Mouse (Mus musculus): Measurements from ENCODE around the gene Iqcf6. TPM values are rescaled to one million over a fixed set of nuclear protein-coding genes. Genes with fewer than 3 reads are reported as not detected.
A peak's percentile ranks its signal among the peaks of the same experiment; 100 is the strongest.
"Not testable (repeated sequence)": the region's sequence is repeated elsewhere in the genome, so short reads cannot be mapped to it uniquely, and the experiment has no call there.

Gene Iqcf6
- total and polyA plus RNA-seq, 2 experiments from 2014 or later: not detected

GRCm38 (mm10) chr9:106617496-106617895 is 8.9 kb upstream of the Iqcf6 start:
- Histone ChIP-seq H3K9me3 (ENCODE audit: low read length) (no peaks in the 10 kb centered on the region), H3K9ac (replicated peaks; ENCODE audit: low read length, poor library complexity, severe bottlenecking) (no peak overlapping the region), H3K4me1 (ENCODE audit: insufficient read depth, low read length) (no peaks in the 10 kb centered on the region), H3K4me2 (ENCODE audit: low read depth, low read length, poor library complexity, severe bottlenecking) (no peak overlapping the region), H3K4me3 (ENCODE audit: low read depth, low read length) (no peak overlapping the region), H3K36me3 (ENCODE audit: insufficient read depth, low read length) (no peaks in the 10 kb centered on the region), H3K27ac (ENCODE audit: low read depth, low read length) (no peak overlapping the region), H3K27me3 (ENCODE audit: insufficient read depth, low read length) (no peaks in the 10 kb centered on the region)
- WGBS: 90% methylated on average over 3 of the region's 3 CpGs
- no peak for TF ChIP-seq CTCF (IDR thresholded peaks at IDR 0.05)
- DNase-seq (ENCODE audit: low spot score): no peak
- no peak for ATAC-seq (ENCODE audit: low FRiP score)

GRCm38 (mm10) chr9:106627796-106628195 is 1.4 kb downstream of the Iqcf6 start:
- H3K4me2 ChIP-seq (ENCODE audit: low read depth, low read length, poor library complexity, severe bottlenecking); DNase-seq (ENCODE audit: low spot score); H3K9me3 ChIP-seq (ENCODE audit: low read length); H3K9ac ChIP-seq (replicated peaks; ENCODE audit: low read length, poor library complexity, severe bottlenecking); H3K27ac ChIP-seq (ENCODE audit: low read depth, low read length); H3K27me3 ChIP-seq (ENCODE audit: insufficient read depth, low read length); ATAC-seq (ENCODE audit: low FRiP score); H3K36me3 ChIP-seq (ENCODE audit: insufficient read depth, low read length); H3K4me1 ChIP-seq (ENCODE audit: insufficient read depth, low read length); H3K4me3 ChIP-seq (ENCODE audit: low read depth, low read length): not testable (repeated sequence)
- 23% methylated on average over 8 of the region's 8 CpGs for WGBS

- no peak for ATAC-seq (ENCODE audit: low FRiP score)
Observed at GRCm38 (mm10) chr9:106632185-106632584, 5.8 kb downstream of the Iqcf6 start.

GRCm38 (mm10) chr9:106638154-106638553 is 11.8 kb downstream of the Iqcf6 start:
- Histone ChIP-seq H3K36me3 (ENCODE audit: insufficient read depth, low read length) (no peaks in the 10 kb centered on the region), H3K27me3 (ENCODE audit: insufficient read depth, low read length) (no peaks in the 10 kb centered on the region), H3K27ac (ENCODE audit: low read depth, low read length) (no peak overlapping the region), H3K9ac (replicated peaks; ENCODE audit: low read length, poor library complexity, severe bottlenecking) (no peak overlapping the region), H3K4me2 (ENCODE audit: low read depth, low read length, poor library complexity, severe bottlenecking) (no peak overlapping the region), H3K4me3 (ENCODE audit: low read depth, low read length) (no peak overlapping the region), H3K9me3 (ENCODE audit: low read length) (no peaks in the 10 kb centered on the region), H3K4me1 (ENCODE audit: insufficient read depth, low read length) (no peaks in the 10 kb centered on the region)
- DNase-seq (ENCODE audit: low spot score) (no peak), ATAC-seq (ENCODE audit: low FRiP score) (no peak)
- WGBS: 93% methylated on average over 8 of the region's 8 CpGs
- no peak for TF ChIP-seq CTCF (IDR thresholded peaks at IDR 0.05)

More at GRCm38 (mm10) chr9:106632185-106632584, 5.8 kb downstream of the Iqcf6 start:
- no peak overlapping the region for H3K9ac ChIP-seq (replicated peaks; ENCODE audit: low read length, poor library complexity, severe bottlenecking)
- DNase-seq (ENCODE audit: low spot score): peak; percentile 19
- no peaks in the 10 kb centered on the region for H3K4me1 ChIP-seq (ENCODE audit: insufficient read depth, low read length)
- no peak overlapping the region for H3K4me2 ChIP-seq (ENCODE audit: low read depth, low read length, poor library complexity, severe bottlenecking)
- H3K27me3 ChIP-seq (ENCODE audit: insufficient read depth, low read length): no peaks in the 10 kb centered on the region
- H3K36me3 ChIP-seq (ENCODE audit: insufficient read depth, low read length): no peaks in the 10 kb centered on the region
- WGBS: 59% methylated on average over 5 of the region's 5 CpGs
- H3K27ac ChIP-seq (ENCODE audit: low read depth, low read length): no peak overlapping the region
- no peaks in the 10 kb centered on the region for H3K9me3 ChIP-seq (ENCODE audit: low read length)
- H3K4me3 ChIP-seq (ENCODE audit: low read depth, low read length): no peak overlapping the region
- no peak for TF ChIP-seq CTCF (IDR thresholded peaks at IDR 0.05)

GRCm38 (mm10) chr9:106641346-106641745 is 15.0 kb downstream of the Iqcf6 start:
- Histone ChIP-seq H3K27me3 (ENCODE audit: insufficient read depth, low read length) (no peaks in the 10 kb centered on the region), H3K4me3 (ENCODE audit: low read depth, low read length) (no peak overlapping the region), H3K9ac (replicated peaks; ENCODE audit: low read length, poor library complexity, severe bottlenecking) (no peak overlapping the region), H3K27ac (ENCODE audit: low read depth, low read length) (no peak overlapping the region), H3K9me3 (ENCODE audit: low read length) (no peaks in the 10 kb centered on the region), H3K36me3 (ENCODE audit: insufficient read depth, low read length) (peaks cover 10% of the 10 kb centered on the region), H3K4me2 (ENCODE audit: low read depth, low read length, poor library complexity, severe bottlenecking) (no peak overlapping the region), H3K4me1 (ENCODE audit: insufficient read depth, low read length) (no peaks in the 10 kb centered on the region)
- DNase-seq (ENCODE audit: low spot score) (no peak), ATAC-seq (ENCODE audit: low FRiP score) (no peak)
- TF ChIP-seq CTCF (IDR thresholded peaks at IDR 0.05): no peak
- WGBS: 45% methylated on average over 5 of the region's 5 CpGs

- Histone ChIP-seq H3K9me3 (ENCODE audit: low read length) (no peaks in the 10 kb centered on the region), H3K36me3 (ENCODE audit: insufficient read depth, low read length) (peaks cover 14% of the 10 kb centered on the region), H3K4me3 (ENCODE audit: low read depth, low read length) (no peak overlapping the region), H3K4me1 (ENCODE audit: insufficient read depth, low read length) (no peaks in the 10 kb centered on the region), H3K4me2 (ENCODE audit: low read depth, low read length, poor library complexity, severe bottlenecking) (no peak overlapping the region), H3K27ac (ENCODE audit: low read depth, low read length) (no peak overlapping the region), H3K27me3 (ENCODE audit: insufficient read depth, low read length) (no peaks in the 10 kb centered on the region), H3K9ac (replicated peaks; ENCODE audit: low read length, poor library complexity, severe bottlenecking) (no peak overlapping the region)
- peak; percentile 87 for TF ChIP-seq CTCF (IDR thresholded peaks at IDR 0.05)
- 42% methylated on average over 7 of the region's 7 CpGs for WGBS
- ATAC-seq (ENCODE audit: low FRiP score) (0 out of 2 replicates have a peak, but pooled peaks have one; percentile 58), DNase-seq (ENCODE audit: low spot score) (peak; percentile 77)
Observed at GRCm38 (mm10) chr9:106643128-106643527, 16.7 kb downstream of the Iqcf6 start.

Data from midbrain, postnatal 0 days (tissue).